Mouse (Mus musculus): ENCODE results near the gene Gm28168. TPM values are rescaled to one million over a fixed set of nuclear protein-coding genes. Genes with fewer than 3 reads are reported as not detected.
"Not testable (repeated sequence)": the region's sequence is repeated elsewhere in the genome, so short reads cannot be mapped to it uniquely, and the experiment has no call there.

The Gm28168 gene
- polyA plus RNA-seq (2014; fragmentation: Nextera tagmentation; extraction: Ambion mirVana), result not detected in 2 replicates

- H3K36me3 ChIP-seq (ENCODE audit: control insufficient read depth, insufficient read depth, low read length); H3K27me3 ChIP-seq (replicated peaks; ENCODE audit: control insufficient read depth, insufficient read depth, low read length); ATAC-seq; H3K4me2 ChIP-seq (ENCODE audit: low read length); H3K9ac ChIP-seq (ENCODE audit: low read length); H3K4me3 ChIP-seq (ENCODE audit: low read depth, low read length); H3K9me3 ChIP-seq (replicated peaks; ENCODE audit: control insufficient read depth, low read length); H3K4me1 ChIP-seq (ENCODE audit: control insufficient read depth, insufficient read depth, low read length); DNase-seq (ENCODE audit: low spot score); H3K27ac ChIP-seq (ENCODE audit: low read depth, low read length): not testable (repeated sequence)
- WGBS, result 56% methylated on average over 1 of the region's 1 CpGs
Observed at GRCm38 (mm10) chr1:117927715-117928114, at the start of gene Gm28168. Gene Gm28168, plus strand, starts transcription at chr1:117928015.

DNA sequence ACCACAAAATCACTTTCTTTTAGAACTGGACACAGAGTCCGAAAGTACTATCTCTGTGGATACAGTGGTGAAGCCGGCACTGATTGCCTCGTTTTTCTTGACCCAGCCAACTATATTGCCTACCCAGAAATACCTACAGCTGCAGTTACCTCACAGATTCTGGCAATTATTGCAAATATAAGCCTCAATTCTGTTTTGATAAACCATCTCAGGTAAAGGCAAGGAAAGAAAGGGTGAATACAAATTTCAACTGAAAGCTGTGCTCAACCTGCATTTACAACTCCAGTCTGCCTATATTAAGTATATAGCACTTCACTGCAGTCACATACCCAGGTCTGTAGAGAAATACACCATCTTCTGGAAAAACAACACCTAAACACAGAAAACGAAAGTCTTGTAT is 37.8 kb downstream of the Gm28168 start, which contains the start of gene Gm7145:
Gene Gm7145 (plus strand): TSS at position 301 of the 400 bp plus-strand sequence.
- Histone ChIP-seq H3K4me1 (ENCODE audit: control insufficient read depth, insufficient read depth, low read length) (no peaks in the 10 kb centered on the region), H3K36me3 (ENCODE audit: control insufficient read depth, insufficient read depth, low read length) (no peaks in the 10 kb centered on the region), H3K27me3 (replicated peaks; ENCODE audit: control insufficient read depth, insufficient read depth, low read length) (no peaks in the 10 kb centered on the region), H3K9ac (ENCODE audit: low read length) (no peak within 1 kb of the TSS), H3K9me3 (replicated peaks; ENCODE audit: control insufficient read depth, low read length) (peaks cover 2% of the 10 kb centered on the region; the same call in 1 of the 2 replicates), H3K4me3 (ENCODE audit: low read depth, low read length) (no peak within 1 kb of the TSS), H3K4me2 (ENCODE audit: low read length) (no peak within 1 kb of the TSS), H3K27ac (ENCODE audit: low read depth, low read length) (no peak within 1 kb of the TSS)
- DNase-seq (ENCODE audit: low spot score) (no peak), ATAC-seq (no peak)
- 71% methylated on average over 4 of the region's 4 CpGs for WGBS

Other genes starting within 250 kb of the Gm28168 start
- gene Gm28363, start 230.9 kb upstream of the Gm28168 start, polyA plus RNA-seq (2014; fragmentation: Nextera tagmentation; extraction: Ambion mirVana), result not detected in 2 replicates
- not detected in 2 replicates for gene B020011L13Rik, start 146.9 kb upstream of the Gm28168 start, polyA plus RNA-seq (2014; fragmentation: Nextera tagmentation; extraction: Ambion mirVana)
- not detected in 2 replicates for gene Gm28360, start 97.9 kb upstream of the Gm28168 start, polyA plus RNA-seq (2014; fragmentation: Nextera tagmentation; extraction: Ambion mirVana)
- gene Gm7145, start 37.9 kb downstream of the Gm28168 start, polyA plus RNA-seq (2014; fragmentation: Nextera tagmentation; extraction: Ambion mirVana), result not detected in 2 replicates
- 0.29 and 0.37 TPM in 2 replicates for gene Gm29106, start 248.5 kb downstream of the Gm28168 start, polyA plus RNA-seq (2014; fragmentation: Nextera tagmentation; extraction: Ambion mirVana)